Mouse (Mus musculus): ENCODE measurements at regions not wholly inside any gene's neighbourhood (a gene's known extent, or its start where the extent isn't known, plus 50 kb on each side); places are given as distances from the start of the nearest gene placed in this dataset.

GRCm38 (mm10) chr15:15120109-15120508 is 1608.4 kb upstream of the Cdh9 start:
- TF ChIP-seq CTCF (IDR thresholded peaks at IDR 0.05; ENCODE audit: low read depth): no peak
- no peak for TF ChIP-seq EP300 (IDR thresholded peaks at IDR 0.05; ENCODE audit: low read depth)
